ENCODE assay signal across 7 mouse cellular contexts in the genomic region with DNA sequence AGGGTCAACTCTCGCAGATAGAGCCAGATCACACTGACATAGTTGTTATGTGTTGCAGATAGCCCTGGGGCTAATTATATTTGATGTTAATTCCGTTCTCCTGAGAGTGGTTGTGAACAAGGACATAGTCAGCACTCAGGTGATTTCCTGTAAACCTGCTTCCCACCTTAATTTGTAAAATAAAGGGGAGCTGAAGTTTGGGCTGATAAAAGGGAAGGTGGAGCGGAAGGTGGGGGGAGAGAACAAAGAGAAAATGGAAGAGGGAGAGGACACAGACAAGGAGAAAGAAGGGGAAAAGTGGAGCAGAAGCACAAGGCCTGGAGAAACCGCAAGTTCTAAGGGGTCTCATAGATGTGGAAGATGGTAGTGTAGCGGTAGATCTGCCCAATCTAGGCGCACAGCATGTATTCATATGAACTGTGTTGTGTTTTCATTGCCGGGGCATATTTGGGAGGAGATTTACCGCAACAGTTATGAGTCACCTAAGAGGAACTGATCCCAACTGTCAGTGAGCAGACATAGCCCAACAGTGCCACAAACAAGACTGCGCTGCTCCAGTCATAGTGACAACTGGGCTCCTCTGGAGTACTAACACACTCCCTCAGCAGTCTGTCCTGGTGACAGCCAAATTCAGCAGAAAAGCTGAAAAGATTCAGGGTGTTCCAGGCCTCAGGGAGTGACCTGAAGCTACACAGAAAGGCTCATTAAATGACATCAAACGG. TPM values are rescaled to one million over a fixed set of nuclear protein-coding genes. Genes with fewer than 3 reads are reported as not detected.
DNase-seq lines count a peak whose midpoint lies in the region; ATAC-seq and TF ChIP-seq lines count a peak whose summit lies in the region.
"Not testable (repeated sequence)": the region's sequence is repeated elsewhere in the genome, so short reads cannot be mapped to it uniquely, and the experiment has no call there.

No protein-coding gene starts in this region.

- H3K27ac ChIP-seq in CH12.LX (ENCODE audit: insufficient read depth, low read depth) (peak overlapping the region; percentile 76), MEL (ENCODE audit: control insufficient read depth, low read depth, low read length) (peak overlapping the region; percentile 88), macrophage (peak overlapping the region; percentile 46)
- peak overlapping the region; percentile 52 for H3K27ac ChIP-seq in bone marrow, adult 2 months (ENCODE audit: control insufficient read depth, insufficient read depth, low read depth, low read length, poor library complexity)

- not testable (repeated sequence) for H3K9me3 ChIP-seq in CH12.LX (replicated peaks; ENCODE audit: low read length); MEL (replicated peaks; ENCODE audit: insufficient read depth, low read length)

- dilution Hi-C loops in CH12.LX (cut with MboI; ENCODE audit: extremely low pct_ligation_motif_present, extremely low pct_unique_long_range_greater_than_20kb, low sequenced_read_pairs): not testable (repeated sequence)

- H3K79me2 ChIP-seq in CH12.LX (replicated peaks; ENCODE audit: control insufficient read depth, extremely low read depth, insufficient read depth, poor library complexity, severe bottlenecking) (peaks cover 87% of the 10 kb centered on the region), macrophage (ENCODE audit: inconsistent target) (peaks cover 96% of the 10 kb centered on the region)
- H3K79me2 ChIP-seq in MEL (ENCODE audit: control insufficient read depth, insufficient read depth, low read length, poor library complexity): not testable (repeated sequence)

- not testable (repeated sequence) for H3K4me3 ChIP-seq in CH12.LX (replicated peaks in 1 of 3; ENCODE audit: low read depth in 2 of 3, low read length in 2 of 3, poor library complexity in 1 of 3); bone marrow, adult 2 months (replicated peaks; ENCODE audit: control insufficient read depth, low read depth, low read length); macrophage (ENCODE audit: inconsistent target)
- H3K4me3 ChIP-seq in MEL (ENCODE audit: control insufficient read depth in 1 of 2, insufficient read depth in 1 of 2, low read depth in 2 of 2, low read length in 2 of 2): peak overlapping the region in 1 of 2 experiments; percentile 25; a peak in 2 of 4 replicates

- not testable (repeated sequence) for TF ChIP-seq RAD21 in CH12.LX (IDR thresholded peaks at IDR 0.05; ENCODE audit: low read depth, low read length); MEL (IDR thresholded peaks at IDR 0.05; ENCODE audit: low read depth, low read length)

- in situ Hi-C loops in CH12.LX (cut with MboI; ENCODE audit: low pct_ligation_motif_present, low pct_unique_long_range_greater_than_20kb, low sequenced_read_pairs): not testable (repeated sequence)

- ATAC-seq in granulocyte monocyte progenitor cell, adult 5-6 weeks (replicated peaks; ENCODE audit: poor library complexity, severe bottlenecking): peak; percentile 75
- ATAC-seq in monocyte, adult 5-6 weeks (replicated peaks; ENCODE audit: insufficient number of reproducible peaks, low FRiP score, low TSS enrichment, poor library complexity, severe bottlenecking): peak; percentile 74

- peaks cover 33 to 83% of the 10 kb centered on the region in 2 experiments for H3K4me1 ChIP-seq in CH12.LX (ENCODE audit: control insufficient read depth in 1 of 2, insufficient read depth in 2 of 2)
- peaks cover 19 to 56% of the 10 kb centered on the region in 2 experiments for H3K4me1 ChIP-seq in MEL (ENCODE audit: control insufficient read depth in 1 of 2, insufficient read depth in 2 of 2, low read length in 2 of 2)
- H3K4me1 ChIP-seq in bone marrow, adult 2 months (ENCODE audit: control insufficient read depth, insufficient read depth, low read length): peaks cover 12% of the 10 kb centered on the region

- H3K9ac ChIP-seq in CH12.LX (ENCODE audit: insufficient read depth, low read depth): peak overlapping the region; percentile 39; the same call in 1 of the 2 replicates
- peak overlapping the region; percentile 48 for H3K9ac ChIP-seq in MEL (ENCODE audit: control insufficient read depth, low read depth, low read length, poor library complexity, severe bottlenecking)

- H3K36me3 ChIP-seq in CH12.LX (replicated peaks in 1 of 2; ENCODE audit: control insufficient read depth in 1 of 2, insufficient read depth in 1 of 2, low read length in 1 of 2) (peaks cover 42 to 77% of the 10 kb centered on the region in 2 experiments), MEL (ENCODE audit: control insufficient read depth in 1 of 2, insufficient read depth in 2 of 2, low read length in 2 of 2) (peaks cover 2 to 41% of the 10 kb centered on the region in 2 experiments)
- not testable (repeated sequence) for H3K36me3 ChIP-seq in macrophage (ENCODE audit: inconsistent target)

- DNase-seq in CH12.LX (ENCODE audit: extremely low read depth): not testable (repeated sequence)
- DNase-seq in ES-CJ7 (ENCODE audit: low read depth, low spot score) (peak; percentile 55), MEL (ENCODE audit: low read depth, low spot score) (peak; percentile 33)

- not testable (repeated sequence) for H3K27me3 ChIP-seq in CH12.LX (replicated peaks); MEL (ENCODE audit: control insufficient read depth in 1 of 2, insufficient read depth in 2 of 2, low read length in 2 of 2)

- peak overlapping the region; percentile 55 for H3K4me2 ChIP-seq in CH12.LX (ENCODE audit: insufficient read depth, low read depth, poor library complexity, severe bottlenecking)

- not testable (repeated sequence) for TF ChIP-seq POLR2A in CH12.LX (IDR thresholded peaks at IDR 0.05; ENCODE audit: low read depth, low read length); MEL (IDR thresholded peaks at IDR 0.05; ENCODE audit: control insufficient read depth in 1 of 2, insufficient read depth in 1 of 2, low read depth in 1 of 2, low read length in 2 of 2, poor library complexity in 1 of 2); bone marrow, adult 2 months (IDR thresholded peaks at IDR 0.05; ENCODE audit: borderline replicate concordance, control insufficient read depth, low read depth, low read length)

- 53% methylated on average over 10 of the region's 10 CpGs for WGBS in bone marrow, adult 2 months
- WGBS in macrophage (ENCODE audit: missing documents): 40% methylated on average over 8 of the region's 10 CpGs

- TF ChIP-seq EP300 in CH12.LX (IDR thresholded peaks at IDR 0.05; ENCODE audit: low read length): peak; percentile 38
- not testable (repeated sequence) for TF ChIP-seq EP300 in MEL (IDR thresholded peaks at IDR 0.05; ENCODE audit: low read depth in 1 of 2, low read length in 2 of 2)

- not testable (repeated sequence) for TF ChIP-seq CTCF in CH12.LX (conservative IDR thresholded peaks at IDR 0.05 in 1 of 2, IDR thresholded peaks at IDR 0.05 in 1 of 2; ENCODE audit: low read depth in 2 of 2, low read length in 2 of 2); MEL (IDR thresholded peaks at IDR 0.05 in 2 of 3, conservative IDR thresholded peaks at IDR 0.05 in 1 of 3; ENCODE audit: control insufficient read depth in 1 of 3, insufficient read depth in 1 of 3, low read depth in 2 of 3, low read length in 3 of 3, poor library complexity in 1 of 3, severe bottlenecking in 1 of 3); bone marrow, adult 2 months (IDR thresholded peaks at IDR 0.05; ENCODE audit: control insufficient read depth, insufficient read depth, low read length)

TF ChIP-seq in CH12.LX, 34 proteins besides CTCF, POLR2A, EP300 and RAD21:
- TF ChIP-seq SIN3A (IDR thresholded peaks at IDR 0.05; ENCODE audit: low read length): 0 out of 2 replicates have a peak, but pooled peaks have one; percentile 46
- TF ChIP-seq CHD2 (IDR thresholded peaks at IDR 0.05; ENCODE audit: low read length): 0 out of 2 replicates have a peak, but pooled peaks have one; percentile 32

TF ChIP-seq in MEL, 35 proteins besides CTCF, POLR2A, EP300 and RAD21:
- TF ChIP-seq TAL1 (IDR thresholded peaks at IDR 0.05; ENCODE audit: low read length): peak; percentile 6; the same call in 1 of the 2 replicates
TF ChIP-seq in MEL: peak in this region for 1; not testable (repeated sequence) for 34.

RNA-seq across cellular contexts. Expression of gene Bid, which starts 8.6 kb away (rescaled TPM):
- total RNA-seq in CH12.LX (2012; rRNA removed) (102 and 118 TPM in 2 replicates), CH12.LX (2014; rRNA removed) (132 and 148 TPM in 2 replicates), MEL (2012; rRNA removed) (27.5 and 28.2 TPM in 2 replicates)
- polyA plus RNA-seq in CH12.LX (2012; ENCODE audit: insufficient read length, low read depth) (129 and 144 TPM in 2 replicates), MEL (2012; ENCODE audit: insufficient read depth in 1 of 2, insufficient read length in 2 of 2, low read depth in 1 of 2, low replicate concordance in 2 of 2, missing spikeins in 1 of 2) (10 to 100 TPM in 1 of 2 experiments, not detected in 1; 50.2 TPM), macrophage (2018) (28.7 to 54.6 TPM (median 46.3 TPM) in 3 replicates)
- polyA plus RNA-seq in bone marrow, adult 2 months (2011; ENCODE audit: insufficient read depth, insufficient read length, low replicate concordance, missing spikeins): 11.4 and 20.4 TPM in 2 replicates
- total RNA-seq in granulocyte monocyte progenitor cell, adult 5-6 weeks (2014; fragmentation: Nextera tagmentation): 90.9 and 98.7 TPM in 2 replicates
- 64.6 and 66.4 TPM in 2 replicates for total RNA-seq in granulocyte monocyte progenitor cell, adult 5-6 weeks (2017)
- total RNA-seq in macrophage (2018; cell fraction: chromatin; rRNA removed): 10 to 100 TPM; 21.4 to 95.1 (median 52.9) TPM
- 10 to 100 TPM; 25.4 to 71.0 (median 45.4) TPM for total RNA-seq in macrophage (2018; cell fraction: cytosol; rRNA removed)
- 10 to 100 TPM; 23.3 to 93.1 (median 48.3) TPM for total RNA-seq in macrophage (2018; cell fraction: nucleus; rRNA removed)
- total RNA-seq in monocyte, adult 5-6 weeks (2017): 19.8 to 42.0 TPM (median 21.4 TPM) in 3 replicates
